ENCODE assay signal across 12 mouse cellular contexts in the genomic region with DNA sequence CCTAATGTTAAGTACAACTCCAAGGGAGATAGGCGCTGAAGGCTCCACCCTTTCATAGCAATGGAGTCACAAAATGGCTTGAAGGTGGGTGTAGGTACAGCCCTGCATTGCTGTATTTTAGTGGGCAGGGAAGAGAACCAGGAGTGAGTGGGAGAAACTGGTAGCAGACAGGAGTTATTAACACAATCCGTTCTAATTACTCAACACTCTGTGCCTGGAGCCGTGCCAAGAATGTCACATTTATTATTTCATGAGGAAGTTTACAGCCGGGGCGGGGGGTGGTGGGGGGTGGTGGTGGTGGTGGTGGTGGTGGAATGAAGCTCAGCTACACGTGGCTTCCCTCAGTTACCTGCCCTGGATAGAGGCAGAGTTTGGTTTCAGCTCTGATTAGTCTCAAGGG.
A peak's percentile ranks its signal among the peaks of the same experiment; 100 is the strongest.
DNase-seq lines count a peak whose midpoint lies in the region; ATAC-seq and TF ChIP-seq lines count a peak whose summit lies in the region.
"Had no signal": no experiment of that assay in that cellular context is flagged by ENCODE, and none has a peak within 500 bp of the region (broad histone marks: within the 10 kb centered on the region; RNA-seq: fewer than 3 reads in every experiment).

No protein-coding gene starts in this region.

- TF ChIP-seq EP300 in lung, postnatal 0 days (IDR thresholded peaks at IDR 0.05) = no peak

- DNase-seq in forebrain, embryonic 11.5 days (ENCODE audit: low spot score) = no peak
- DNase-seq in lung, postnatal 0 days (ENCODE audit: low spot score) = peak; percentile 7
- DNase-seq in lung, adult 2 months = no peak
- peak; percentile 56 to 74 for DNase-seq in layer of hippocampus, adult 2 months (ENCODE audit: low spot score in 2 of 2)
- DNase-seq in mesoderm, embryonic 11.5 days (ENCODE audit: low read depth, low spot score) = peak; percentile 16
- no peak for DNase-seq in embryo, embryonic 10 days (ENCODE audit: low spot score)
- DNase-seq in urinary bladder, postnatal 25 days (ENCODE audit: low spot score) = no peak
- DNase-seq: liver, embryonic 13.5 days; thymus, postnatal 14 days had no signal

- no peaks in the 10 kb centered on the region for H3K27me3 ChIP-seq in forebrain, embryonic 13.5 days
- no peaks in the 10 kb centered on the region for H3K27me3 ChIP-seq in forebrain, embryonic 11.5 days (ENCODE audit: control insufficient read depth, insufficient read depth, low read length)
- H3K27me3 ChIP-seq in lung, postnatal 0 days (replicated peaks; ENCODE audit: insufficient read depth, low read length) = no peaks in the 10 kb centered on the region
- H3K27me3 ChIP-seq: embryonic facial prominence, embryonic 15.5 days; liver, embryonic 13.5 days had no signal

- H3K4me2 ChIP-seq in forebrain, embryonic 13.5 days = no peak overlapping the region
- H3K4me2 ChIP-seq in forebrain, embryonic 11.5 days (ENCODE audit: low read depth, low read length, severe bottlenecking) = no peak overlapping the region
- no peak overlapping the region for H3K4me2 ChIP-seq in lung, postnatal 0 days (replicated peaks; ENCODE audit: low read depth, low read length)
- H3K4me2 ChIP-seq: embryonic facial prominence, embryonic 15.5 days; liver, embryonic 13.5 days had no signal

- TF ChIP-seq CTCF in lung, postnatal 0 days (IDR thresholded peaks at IDR 0.05) = no peak
- no peak for TF ChIP-seq CTCF in lung, adult 2 months (IDR thresholded peaks at IDR 0.05; ENCODE audit: insufficient read depth, low read length)
- TF ChIP-seq CTCF in layer of hippocampus, adult 2 months (conservative IDR thresholded peaks at IDR 0.05) = no peak

- WGBS in forebrain, embryonic 13.5 days = 61% methylated on average over 6 of the region's 6 CpGs
- 73% methylated on average over 6 of the region's 6 CpGs for WGBS in forebrain, embryonic 11.5 days
- WGBS in lung, postnatal 0 days = 31% methylated on average over 6 of the region's 6 CpGs
- WGBS in lung, adult 2 months = 27% methylated on average over 6 of the region's 6 CpGs

- no peaks in the 10 kb centered on the region for H3K36me3 ChIP-seq in forebrain, embryonic 13.5 days (ENCODE audit: poor library complexity, severe bottlenecking)
- no peaks in the 10 kb centered on the region for H3K36me3 ChIP-seq in forebrain, embryonic 11.5 days (ENCODE audit: control insufficient read depth, insufficient read depth, low read length)
- H3K36me3 ChIP-seq in lung, postnatal 0 days (ENCODE audit: insufficient read depth, low read length) = no peaks in the 10 kb centered on the region
- H3K36me3 ChIP-seq: embryonic facial prominence, embryonic 15.5 days; heart, embryonic 10.5 days; liver, embryonic 13.5 days had no signal

- H3K27ac ChIP-seq in forebrain, embryonic 13.5 days = no peak overlapping the region
- H3K27ac ChIP-seq in forebrain, embryonic 11.5 days (ENCODE audit: low read depth, low read length) = no peak overlapping the region
- no peak overlapping the region for H3K27ac ChIP-seq in lung, postnatal 0 days (ENCODE audit: low read length)
- peak overlapping the region; percentile 90 for H3K27ac ChIP-seq in layer of hippocampus, adult 2 months
- H3K27ac ChIP-seq: embryonic facial prominence, embryonic 15.5 days; heart, embryonic 10.5 days; liver, embryonic 13.5 days had no signal

- H3K4me1 ChIP-seq in forebrain, embryonic 13.5 days = no peaks in the 10 kb centered on the region
- no peaks in the 10 kb centered on the region for H3K4me1 ChIP-seq in forebrain, embryonic 11.5 days (replicated peaks; ENCODE audit: control insufficient read depth, insufficient read depth, low read length)
- no peaks in the 10 kb centered on the region for H3K4me1 ChIP-seq in lung, postnatal 0 days (ENCODE audit: insufficient read depth, low read depth, low read length)
- no peaks in the 10 kb centered on the region for H3K4me1 ChIP-seq in lung, adult 2 months (ENCODE audit: control insufficient read depth, insufficient read depth, low read length)
- H3K4me1 ChIP-seq: embryonic facial prominence, embryonic 15.5 days; heart, embryonic 10.5 days; liver, embryonic 13.5 days had no signal

- H3K4me3 ChIP-seq in forebrain, embryonic 13.5 days = no peak overlapping the region
- no peak overlapping the region for H3K4me3 ChIP-seq in forebrain, embryonic 11.5 days (ENCODE audit: low read depth, low read length)
- no peak overlapping the region for H3K4me3 ChIP-seq in lung, postnatal 0 days (ENCODE audit: low read depth, low read length)
- H3K4me3 ChIP-seq in lung, adult 2 months (replicated peaks; ENCODE audit: extremely low read depth, low read depth, low read length) = no peak overlapping the region
- no peak overlapping the region for H3K4me3 ChIP-seq in layer of hippocampus, adult 2 months
- H3K4me3 ChIP-seq: embryonic facial prominence, embryonic 15.5 days; heart, embryonic 10.5 days; liver, embryonic 13.5 days had no signal

- no peak overlapping the region for H3K9ac ChIP-seq in forebrain, embryonic 13.5 days
- no peak overlapping the region for H3K9ac ChIP-seq in forebrain, embryonic 11.5 days (ENCODE audit: low read length)
- no peak overlapping the region for H3K9ac ChIP-seq in lung, postnatal 0 days (replicated peaks; ENCODE audit: low read depth)
- H3K9ac ChIP-seq: embryonic facial prominence, embryonic 15.5 days; liver, embryonic 13.5 days had no signal

- TF ChIP-seq POLR2A in lung, adult 2 months (IDR thresholded peaks at IDR 0.05; ENCODE audit: borderline replicate concordance, extremely low read depth, low read depth, low read length) = no peak

- no peaks in the 10 kb centered on the region for H3K9me3 ChIP-seq in forebrain, embryonic 13.5 days (replicated peaks)
- no peaks in the 10 kb centered on the region for H3K9me3 ChIP-seq in forebrain, embryonic 11.5 days (ENCODE audit: control insufficient read depth, low read length)
- no peaks in the 10 kb centered on the region for H3K9me3 ChIP-seq in lung, postnatal 0 days (ENCODE audit: low read length)
- H3K9me3 ChIP-seq: embryonic facial prominence, embryonic 15.5 days; heart, embryonic 10.5 days; liver, embryonic 13.5 days had no signal

- ATAC-seq in forebrain, embryonic 13.5 days = 0 out of 2 replicates have a peak, but pooled peaks have one; percentile 59
- no peak for ATAC-seq in forebrain, embryonic 11.5 days (replicated peaks; ENCODE audit: low FRiP score)
- no peak for ATAC-seq in lung, postnatal 0 days

Comparison
In these comparisons a context has a peak if more than half of its experiments do, and no peak if none do; other contexts are left out.
1. DNase-seq: peak in lung, postnatal 0 days (single experiment), layer of hippocampus, adult 2 months (2 of 2) and mesoderm, embryonic 11.5 days (single experiment); none in forebrain, embryonic 11.5 days (single experiment), lung, adult 2 months (single experiment), embryo, embryonic 10 days (single experiment) and urinary bladder, postnatal 25 days (single experiment).